Mouse (Mus musculus) G1E-ER4 (cell line): ENCODE results near the gene Sult5a1. TPM values are rescaled to one million over a fixed set of nuclear protein-coding genes. Genes with fewer than 3 reads are reported as not detected.

Source experiments
- GATA1 ChIP-seq: IDR thresholded peaks from one replicate; pipeline ENCODE4 v1.8.0; 2012; ENCODE audit warnings: low read length, inconsistent platforms
- polyA plus RNA-seq: library from polyadenylated mRNA; stranded (reverse); fragments of >175 nt; gene quantifications from 2 replicates; pipeline ENCODE4 v1.2.3, GENCODE M21; 2012

The Sult5a1 gene
- polyA plus RNA-seq, result not detected in 2 replicates

GRCm38 (mm10) chr8:123157888-123158465 lies at the start of gene Sult5a1:
Gene Sult5a1, minus strand, starts transcription at chr8:123158315.
- TF ChIP-seq GATA1, result no peak

DNA sequence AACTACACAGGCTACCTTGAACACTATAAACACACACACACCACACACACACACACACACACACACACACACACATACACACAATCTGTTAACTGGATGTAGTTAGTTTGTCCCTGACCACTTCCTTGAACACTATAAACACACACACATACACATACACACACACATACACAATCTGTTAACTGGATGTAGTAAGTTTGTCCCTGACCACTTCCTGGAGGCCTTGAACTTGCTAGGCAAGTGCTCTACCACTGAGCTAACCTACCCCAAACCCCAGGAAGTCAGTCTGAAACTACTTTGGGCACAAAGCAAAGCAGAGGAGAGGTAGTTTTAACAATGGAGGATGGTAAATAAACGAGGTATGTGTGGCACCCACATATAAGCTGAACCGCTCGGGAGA lies 45.5 kb upstream of the Sult5a1 start:
- TF ChIP-seq GATA1, result no peak

GRCm38 (mm10) chr8:123202288-123202687 lies 44.2 kb upstream of the Sult5a1 start:
- no peak for TF ChIP-seq GATA1

GRCm38 (mm10) chr8:123199864-123200263 lies 41.7 kb upstream of the Sult5a1 start:
- TF ChIP-seq GATA1, result no peak

GRCm38 (mm10) chr8:123193771-123194170 lies 35.7 kb upstream of the Sult5a1 start:
- no peak for TF ChIP-seq GATA1

DNA sequence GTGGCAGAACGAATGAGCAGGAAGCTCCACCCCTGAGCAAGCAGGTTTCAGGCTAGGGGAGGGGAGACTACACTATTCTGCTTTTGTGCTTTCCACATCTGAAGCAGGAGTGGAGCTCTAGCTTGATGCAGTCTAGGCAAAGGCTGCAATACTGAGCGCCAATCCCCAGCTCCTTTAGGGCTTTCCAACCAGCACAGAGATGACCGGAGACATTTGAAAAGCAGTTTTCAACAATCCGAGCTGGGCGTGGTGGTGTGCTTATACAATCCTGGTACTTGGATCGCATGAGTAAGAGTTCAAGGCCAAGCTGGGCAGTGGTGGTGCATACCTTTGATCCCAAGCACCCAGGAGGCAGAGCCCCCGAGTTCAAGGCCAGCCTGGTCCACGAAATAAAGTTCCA lies 33.8 kb upstream of the Sult5a1 start:
- no peak for TF ChIP-seq GATA1

DNA sequence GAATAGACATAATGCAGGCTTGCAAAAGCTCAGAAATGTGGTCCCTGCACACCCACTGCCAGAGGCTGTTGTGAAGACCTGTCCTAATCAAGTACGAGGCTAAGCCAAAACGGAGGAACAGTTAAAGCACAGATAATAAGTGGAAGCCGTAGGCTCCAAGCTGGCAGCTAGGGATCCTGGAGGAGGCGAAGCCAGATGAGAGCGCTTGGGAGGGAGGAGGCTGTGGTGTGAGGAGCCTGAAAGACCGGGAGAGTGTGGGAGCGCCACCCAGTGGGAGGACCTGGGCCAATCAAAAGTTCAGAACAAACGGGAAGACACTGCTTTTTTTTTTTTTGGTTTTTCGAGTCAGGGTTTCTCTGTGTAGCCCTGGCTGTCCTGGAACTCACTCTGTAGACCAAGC lies 32.6 kb upstream of the Sult5a1 start:
- TF ChIP-seq GATA1, result no peak

DNA sequence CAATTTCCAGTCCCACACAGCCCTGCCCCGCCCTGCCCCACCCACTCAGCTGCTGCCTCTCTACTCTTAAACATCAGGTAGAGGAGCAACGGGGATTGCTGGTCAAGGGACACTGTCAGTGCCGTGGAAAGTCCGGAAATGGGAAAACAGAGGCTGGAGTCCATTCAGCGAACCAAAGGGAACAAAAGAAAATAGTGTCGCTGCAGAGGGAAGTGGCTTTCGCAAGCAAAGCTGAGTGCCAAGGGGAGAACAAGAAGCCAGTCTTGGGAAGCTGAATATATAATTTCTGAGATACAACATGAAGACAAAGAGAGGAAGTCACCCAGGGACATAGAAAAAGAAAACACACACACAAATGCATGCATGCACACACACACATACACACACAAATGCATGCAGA lies 30.7 kb upstream of the Sult5a1 start:
- TF ChIP-seq GATA1, result no peak

DNA sequence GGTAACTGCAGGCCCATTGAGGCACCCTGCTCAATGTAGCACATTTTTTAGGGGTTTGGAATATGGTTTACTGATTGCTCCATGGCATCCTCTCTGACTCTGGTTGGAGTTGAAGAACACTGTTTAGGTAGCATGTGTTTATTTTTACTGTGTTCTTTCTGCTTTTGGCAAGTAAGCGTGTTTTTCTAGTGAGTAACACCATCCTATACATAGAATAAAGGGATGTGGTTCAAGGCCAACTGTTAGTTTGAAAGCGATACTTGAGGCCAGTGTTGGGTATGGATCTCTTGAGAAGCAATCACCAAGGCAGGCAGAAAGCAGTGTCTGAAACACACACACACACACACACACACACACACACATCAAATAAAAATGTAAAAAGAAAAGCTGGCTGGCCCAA lies 29.9 kb upstream of the Sult5a1 start:
- no peak for TF ChIP-seq GATA1

DNA sequence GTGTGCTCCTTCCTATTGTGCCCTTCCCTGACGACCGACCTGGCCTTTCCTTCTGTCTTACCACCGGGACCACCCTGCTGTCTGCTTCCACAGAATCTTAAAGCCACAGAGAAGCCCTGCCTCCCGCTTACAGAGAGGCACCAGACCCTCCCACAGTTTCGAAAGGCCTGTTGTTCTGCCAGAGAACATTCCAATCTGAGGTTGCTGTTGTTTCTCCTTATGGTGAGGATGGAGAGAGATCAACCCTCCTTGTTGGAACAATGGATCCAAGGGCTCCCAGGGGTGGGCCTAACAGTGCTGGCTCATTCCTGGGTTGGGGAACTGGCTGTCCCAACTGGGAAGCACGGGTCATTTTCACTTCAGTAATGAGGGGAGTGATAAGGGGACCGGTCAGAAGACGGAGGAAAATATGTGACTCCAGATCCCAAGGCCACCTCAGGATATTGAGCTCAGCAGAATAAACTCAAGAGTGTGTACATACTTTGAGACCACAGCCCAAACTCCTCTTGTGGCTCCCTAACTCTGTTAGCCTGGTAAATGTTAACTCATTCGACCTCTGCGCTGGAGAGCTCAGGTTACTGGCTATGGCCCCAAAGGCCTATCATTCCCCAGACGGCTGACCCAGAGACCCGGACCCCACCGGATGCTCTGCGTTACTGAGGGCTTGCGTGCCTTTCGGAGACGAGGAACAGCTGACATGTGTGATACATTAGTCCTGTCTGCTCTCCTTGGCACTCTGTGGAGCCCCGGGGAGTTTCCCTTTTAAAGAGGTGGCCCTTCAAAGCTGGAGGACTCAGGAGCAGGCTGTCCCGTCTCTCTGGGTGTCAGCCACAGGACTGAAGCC lies 27.7 kb upstream of the Sult5a1 start, which contains the start of gene Dpep1:
Dpep1 (plus strand) TSS at position 677 of the 844 bp plus-strand sequence.
- TF ChIP-seq GATA1, result no peak

GRCm38 (mm10) chr8:123181391-123181790 lies 23.3 kb upstream of the Sult5a1 start:
- no peak for TF ChIP-seq GATA1

GRCm38 (mm10) chr8:123156070-123156773 lies 1.9 kb downstream of the Sult5a1 start:
- no peak for TF ChIP-seq GATA1

DNA sequence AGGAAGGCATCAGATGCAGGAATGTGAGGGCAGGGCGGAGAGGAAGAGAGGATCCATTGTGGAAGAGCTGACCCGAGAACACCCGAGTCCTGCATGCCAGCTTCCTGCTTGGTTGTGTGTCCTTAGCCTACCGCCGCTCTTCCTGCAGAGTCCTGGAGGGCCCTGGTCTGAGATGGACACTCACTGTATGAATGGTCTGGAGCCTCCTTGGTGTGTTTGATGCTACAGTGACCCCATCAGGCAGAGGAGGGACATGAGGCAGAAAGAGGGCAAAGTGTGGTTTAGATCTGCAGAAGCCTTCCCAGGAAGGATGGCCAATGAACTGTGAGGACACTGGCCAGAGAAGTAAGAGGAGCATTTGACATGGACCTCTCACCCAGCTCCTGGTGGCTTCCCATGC lies 2.9 kb downstream of the Sult5a1 start:
- TF ChIP-seq GATA1, result no peak

GRCm38 (mm10) chr8:123150737-123151171 lies 7.4 kb downstream of the Sult5a1 start:
- TF ChIP-seq GATA1, result no peak

DNA sequence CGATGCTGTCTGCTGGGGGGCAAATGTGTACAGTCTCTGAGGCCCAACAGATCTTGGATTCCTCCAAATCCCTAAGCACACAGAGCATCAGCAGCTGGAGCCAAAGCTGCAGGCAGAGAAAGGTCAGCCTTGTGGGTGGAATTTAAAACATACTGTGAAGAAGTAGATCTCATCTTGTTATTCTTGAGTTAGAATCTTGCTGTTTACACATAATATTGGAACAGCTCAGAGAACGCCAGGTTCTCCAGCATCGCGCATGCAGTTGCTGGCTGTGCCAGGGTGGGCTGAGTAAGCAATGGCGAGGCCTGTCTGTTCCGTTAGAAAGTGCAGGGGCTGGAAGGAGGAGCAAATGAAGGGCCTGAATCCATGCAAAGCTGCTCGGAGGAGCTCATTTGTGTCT lies 11.7 kb downstream of the Sult5a1 start:
- no peak for TF ChIP-seq GATA1

DNA sequence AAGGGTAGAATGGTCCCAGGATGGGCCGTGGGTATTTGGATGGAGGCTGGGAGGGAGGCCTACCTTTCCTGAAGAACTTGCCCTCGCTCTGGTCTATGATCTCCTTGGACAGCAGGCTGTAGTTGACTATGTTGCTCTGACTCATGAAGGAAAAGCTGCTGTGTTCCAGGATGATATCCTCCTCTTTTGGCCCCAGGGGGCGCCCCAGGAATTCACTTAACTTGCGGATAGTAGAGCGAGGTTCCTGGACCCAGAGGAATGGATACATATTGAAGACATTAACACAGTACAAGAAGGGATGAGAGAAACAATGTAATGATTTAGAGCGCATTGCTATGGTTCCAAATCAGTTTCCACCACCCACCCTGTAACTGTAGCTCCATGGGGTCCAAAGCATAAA lies 12.8 kb downstream of the Sult5a1 start:
- no peak for TF ChIP-seq GATA1
